Mouse (Mus musculus) adrenal gland, postnatal 25 days (tissue): Measurements from ENCODE around the gene Shld2. TPM values are rescaled to one million over a fixed set of nuclear protein-coding genes. Genes with fewer than 3 reads are reported as not detected.
"Not testable (repeated sequence)": the region's sequence is repeated elsewhere in the genome, so short reads cannot be mapped to it uniquely, and the experiment has no call there.

ENCODE experiments used
- DNase-seq: peaks from one replicate; pipeline ENCODE4 v3.0.0; 2021; ENCODE audit warnings: mixed read lengths
- total RNA-seq: library from RNA; stranded (reverse); gene quantifications from 2 replicates; pipeline ENCODE4 v1.2.3, GENCODE M21; 2021

Shld2 gene
- total RNA-seq, 1 experiment from 2014 or later: 16.4 TPM

- no peak for DNase-seq
These were observed 7.8 kb upstream of the Shld2 start for GRCm38 (mm10) chr14:34318113-34318512.

DNA sequence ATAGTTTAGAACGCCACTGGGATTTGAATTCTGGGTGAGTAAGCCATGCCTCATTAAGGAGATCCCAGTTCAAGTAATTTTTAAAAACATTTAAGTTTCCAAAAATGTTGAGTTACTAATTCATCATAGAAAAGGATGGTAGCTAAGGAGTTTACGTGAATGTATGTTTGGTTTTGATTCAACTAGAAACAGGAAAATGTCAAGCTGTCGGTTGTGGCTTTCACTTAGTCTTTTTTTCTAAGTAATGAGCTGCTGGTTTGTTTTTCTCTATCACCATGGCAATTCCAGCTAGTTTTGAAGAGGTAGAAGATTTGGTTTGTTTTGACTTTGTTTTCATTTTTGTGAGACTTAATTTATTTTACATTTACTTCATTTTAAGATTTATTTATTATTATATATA lies 7.1 kb upstream of the Shld2 start:
- no peak for DNase-seq

- no peak for DNase-seq
These were observed 6.1 kb upstream of the Shld2 start for GRCm38 (mm10) chr14:34316346-34316745.

- DNase-seq: no peak
These were observed 4.5 kb upstream of the Shld2 start for GRCm38 (mm10) chr14:34314796-34315195.

- not testable (repeated sequence) for DNase-seq
These were observed 4.1 kb upstream of the Shld2 start for GRCm38 (mm10) chr14:34314383-34314782.

DNA sequence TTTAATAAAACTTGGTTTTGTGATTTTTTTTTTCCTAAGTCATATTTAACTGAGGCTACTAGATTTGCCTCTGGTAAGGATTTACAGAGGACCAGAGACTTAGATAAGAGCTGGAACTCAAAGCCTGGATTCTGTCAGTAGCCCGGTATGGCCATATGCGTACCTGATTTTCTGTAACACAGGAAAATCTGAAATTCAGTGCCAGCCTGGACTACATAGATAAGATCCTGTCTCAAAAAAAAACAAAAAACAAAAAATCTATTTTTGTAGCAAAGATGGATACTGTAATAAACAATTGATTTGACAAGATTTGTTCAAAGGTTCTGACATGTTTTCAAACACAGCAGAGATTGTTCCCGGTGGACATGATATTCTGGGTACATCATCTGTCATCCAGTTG lies 3.3 kb upstream of the Shld2 start:
- no peak for DNase-seq

DNA sequence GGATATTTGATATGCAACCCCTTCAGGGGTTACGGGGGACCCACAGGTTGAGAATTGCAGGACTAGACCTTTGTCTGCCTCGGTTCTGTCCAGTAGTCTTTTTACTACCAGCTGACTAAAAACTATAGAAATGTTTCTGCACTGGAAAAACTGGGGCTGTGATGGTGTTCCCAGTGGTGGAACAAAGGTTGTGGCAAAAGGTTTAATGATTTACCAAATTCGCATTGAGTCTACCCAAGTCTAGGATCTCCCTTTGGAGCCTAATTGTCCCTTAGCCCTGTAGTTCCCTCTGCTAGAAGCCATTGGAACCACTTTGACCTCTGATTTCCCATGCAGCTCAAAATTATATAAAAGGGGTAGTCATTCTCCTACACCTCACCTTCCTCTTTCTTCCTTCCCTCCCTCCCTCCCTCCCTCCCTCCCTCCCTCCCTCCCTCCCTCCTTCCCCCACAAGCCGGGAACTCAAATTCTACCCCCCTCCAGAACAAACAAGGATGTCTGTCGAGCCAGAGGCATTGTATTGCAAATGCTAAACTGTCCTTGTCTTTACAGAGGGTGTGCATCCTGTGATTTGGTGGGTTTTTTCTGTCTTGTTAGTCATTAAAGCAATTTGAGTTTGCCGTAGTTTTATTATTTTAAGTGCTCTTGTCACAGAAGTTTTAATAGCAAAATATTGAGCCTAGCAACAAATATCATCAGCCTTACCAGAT lies 2.2 kb upstream of the Shld2 start:
- no peak for DNase-seq

GRCm38 (mm10) chr14:34311691-34312090 lies 1.4 kb upstream of the Shld2 start:
- no peak for DNase-seq

GRCm38 (mm10) chr14:34311021-34311631 lies 833 bp upstream of the Shld2 start:
- DNase-seq: peak; percentile 56

DNA sequence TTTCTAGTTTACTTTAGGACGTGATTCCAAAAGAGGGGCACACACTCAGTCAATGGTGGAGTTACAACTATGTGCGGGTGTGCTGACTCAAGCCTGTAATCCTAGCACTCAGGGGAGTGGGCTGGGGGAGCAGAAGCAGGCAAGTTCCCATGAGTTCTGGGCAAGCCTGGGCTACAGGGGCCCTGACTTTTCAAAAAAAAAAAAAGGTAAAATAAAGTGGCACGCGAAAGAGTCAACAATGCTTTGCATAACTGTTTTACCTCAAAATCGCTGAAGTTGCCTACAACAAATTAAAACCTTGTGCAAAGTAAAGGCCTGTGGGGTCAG lies 423 bp downstream of the Shld2 start:
- no peak for DNase-seq

- DNase-seq: no peak
These were observed 1.0 kb downstream of the Shld2 start for GRCm38 (mm10) chr14:34309266-34309665.

- DNase-seq: no peak
These were observed 7.0 kb downstream of the Shld2 start for GRCm38 (mm10) chr14:34303265-34303680.

GRCm38 (mm10) chr14:34302681-34303242 lies 7.5 kb downstream of the Shld2 start:
- DNase-seq: no peak

DNA sequence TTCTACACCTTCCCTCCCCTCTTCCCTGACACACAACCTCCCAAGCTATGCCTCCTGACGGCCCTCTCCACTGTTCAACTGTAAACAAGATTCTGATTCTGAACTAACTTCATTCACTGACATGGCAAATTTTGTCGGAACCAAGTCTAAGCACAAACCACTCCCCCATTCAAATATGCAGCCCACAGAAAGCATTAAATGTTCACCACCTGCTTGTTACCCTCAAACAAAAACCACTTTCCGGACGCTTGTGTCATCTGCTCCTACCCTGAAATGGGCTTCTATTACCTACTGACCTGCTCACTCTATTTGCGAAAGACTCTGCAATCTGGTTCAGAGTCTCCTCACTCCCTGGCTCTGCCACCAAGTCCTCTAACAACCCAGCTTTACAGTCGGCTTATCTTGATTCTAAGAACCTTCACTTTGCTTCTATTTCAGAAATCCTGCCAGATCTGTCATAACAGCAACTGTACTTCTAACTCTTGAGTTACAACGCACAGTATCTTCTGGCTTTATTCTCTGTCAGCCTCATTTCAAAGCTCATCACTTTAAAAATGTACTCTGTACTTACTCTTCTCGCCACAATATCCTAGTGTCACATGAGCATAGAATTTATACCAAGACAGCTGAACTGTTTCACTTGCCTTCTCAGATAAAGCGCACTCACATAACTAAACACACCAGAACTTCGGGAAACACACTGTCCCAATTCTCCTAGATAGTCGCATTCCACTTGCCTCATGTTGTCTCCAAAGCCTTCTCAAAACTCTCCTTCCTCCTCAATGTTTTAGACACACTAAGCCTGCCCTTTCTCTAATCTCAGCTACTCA lies 11.2 kb downstream of the Shld2 start:
- no peak for DNase-seq

- DNase-seq: no peak
These were observed 12.7 kb downstream of the Shld2 start for GRCm38 (mm10) chr14:34297634-34298033.

DNA sequence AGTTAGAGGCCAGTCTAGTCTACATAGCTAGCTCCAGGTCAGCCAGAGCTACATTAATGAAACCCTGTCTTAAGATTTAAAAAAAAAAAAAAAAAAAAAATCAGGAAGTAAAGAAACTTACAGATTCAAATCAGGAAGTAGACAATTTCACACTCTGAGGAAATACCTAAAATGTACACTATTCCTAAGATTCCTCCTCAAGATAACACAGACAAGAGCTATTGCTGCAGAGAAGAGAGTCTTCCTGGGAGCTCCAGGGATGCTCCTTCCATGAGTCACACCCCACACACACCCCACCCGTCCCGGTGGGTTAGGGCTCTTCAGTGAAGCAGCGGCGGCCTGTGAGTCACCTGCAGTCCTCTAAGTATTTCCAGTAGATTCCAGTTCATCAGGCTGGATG lies 13.3 kb downstream of the Shld2 start:
- DNase-seq: peak; percentile 46

DNA sequence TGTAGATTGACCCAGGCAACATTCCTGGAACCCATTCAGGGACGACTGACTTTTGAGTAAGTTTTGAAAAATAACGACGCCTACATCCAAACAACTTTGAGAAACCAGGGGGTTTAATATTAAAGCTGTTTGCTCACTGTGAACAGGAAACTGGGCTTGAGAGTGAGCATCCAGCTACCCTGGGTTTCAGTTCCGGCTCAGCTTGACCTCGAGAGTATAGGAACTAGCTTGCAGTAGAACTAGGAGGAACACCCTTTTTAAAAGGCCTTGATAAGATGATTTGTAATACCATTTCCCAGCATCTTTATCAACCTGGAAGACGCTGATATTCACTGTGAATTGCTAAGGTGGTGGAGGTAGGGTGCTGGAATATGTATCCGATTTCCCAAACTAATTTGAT lies 13.9 kb downstream of the Shld2 start:
- DNase-seq: no peak

DNA sequence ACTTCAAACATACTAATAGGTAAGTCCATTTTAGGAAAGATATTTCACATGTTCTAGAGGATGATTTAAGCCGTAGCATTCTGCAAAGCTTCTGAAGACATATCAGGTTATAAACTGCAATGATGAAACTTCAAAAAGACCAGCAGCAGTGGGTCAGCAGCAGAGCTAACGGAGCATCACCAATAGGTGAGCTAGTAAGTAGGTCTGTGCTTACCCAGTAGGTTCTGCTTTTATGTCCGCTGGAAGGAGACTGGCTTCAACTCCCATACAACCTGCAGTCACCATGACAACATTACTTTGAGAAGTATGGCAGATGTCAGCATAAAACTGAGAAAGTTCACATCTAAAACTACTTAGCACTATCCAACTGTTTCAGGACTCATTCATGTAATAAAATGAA lies 16.7 kb downstream of the Shld2 start:
- DNase-seq: no peak

- no peak for DNase-seq
These were observed 20.1 kb downstream of the Shld2 start for GRCm38 (mm10) chr14:34290229-34290628.

GRCm38 (mm10) chr14:34289259-34290015 lies 20.9 kb downstream of the Shld2 start:
- no peak for DNase-seq

- no peak for DNase-seq
These were observed 21.9 kb downstream of the Shld2 start for GRCm38 (mm10) chr14:34288396-34288795.

- DNase-seq: no peak
These were observed 28.5 kb downstream of the Shld2 start for GRCm38 (mm10) chr14:34281736-34282269.
